Mouse (Mus musculus) megakaryocyte, embryonic 14.5 days (primary cell): ENCODE results near the gene Epor.

Experiments
- FLI1 ChIP-seq: IDR thresholded peaks from 2 replicates; pipeline ENCODE4 v1.6.1; 2012; ENCODE audit warnings: low read length, inconsistent platforms, mixed read lengths
- GATA1 ChIP-seq: IDR thresholded peaks from 3 replicates; pipeline ENCODE4 v1.6.1; 2012; ENCODE audit warnings: mixed read lengths, low read length, inconsistent platforms, borderline replicate concordance

- TF ChIP-seq GATA1 (no peak), FLI1 (no peak)
Observed at GRCm38 (mm10) chr9:22004546-22004945, 41.2 kb upstream of the Epor start.
